Mouse (Mus musculus): ENCODE measurements at regions not wholly inside any gene's neighbourhood (a gene's known extent, or its start where the extent isn't known, plus 50 kb on each side); places are given as distances from the start of the nearest gene placed in this dataset.

DNA sequence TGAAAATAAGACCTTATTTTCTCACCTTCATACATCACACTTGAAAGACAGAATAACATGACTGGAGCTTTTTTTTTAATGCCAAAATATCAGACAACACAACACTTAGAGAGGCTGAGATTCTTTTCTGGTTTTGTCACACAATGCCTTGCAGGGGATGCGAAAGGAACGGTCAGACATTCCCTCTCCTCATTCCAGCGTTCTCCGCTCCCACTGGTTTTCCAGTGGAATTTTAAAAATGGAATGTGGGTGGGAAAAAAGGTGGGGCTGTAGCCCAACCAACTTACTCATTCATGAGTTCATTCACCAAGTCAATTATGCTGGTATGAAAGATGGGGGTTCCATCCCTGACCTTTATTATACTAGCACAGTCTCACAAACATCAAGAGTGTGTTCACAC, 169.6 kb upstream of the Erbb4 start:
- no peak overlapping the region for H3K9ac ChIP-seq (replicated peaks; ENCODE audit: low read depth, low read length)
- H3K4me2 ChIP-seq (ENCODE audit: low read length): no peak overlapping the region
- H3K4me3 ChIP-seq (replicated peaks; ENCODE audit: low read length): no peak overlapping the region
- no peaks in the 10 kb centered on the region for H3K9me3 ChIP-seq (ENCODE audit: control insufficient read depth, low read length)
- 83% methylated on average over 4 of the region's 4 CpGs for WGBS
- no peaks in the 10 kb centered on the region for H3K4me1 ChIP-seq (replicated peaks; ENCODE audit: control insufficient read depth, insufficient read depth, low read length)
- H3K36me3 ChIP-seq (ENCODE audit: control insufficient read depth, insufficient read depth): no peaks in the 10 kb centered on the region
- no peaks in the 10 kb centered on the region for H3K27me3 ChIP-seq (replicated peaks; ENCODE audit: control insufficient read depth, insufficient read depth, low read length)
- no peak overlapping the region for H3K27ac ChIP-seq (ENCODE audit: low read length)
- ATAC-seq: no peak

DNA sequence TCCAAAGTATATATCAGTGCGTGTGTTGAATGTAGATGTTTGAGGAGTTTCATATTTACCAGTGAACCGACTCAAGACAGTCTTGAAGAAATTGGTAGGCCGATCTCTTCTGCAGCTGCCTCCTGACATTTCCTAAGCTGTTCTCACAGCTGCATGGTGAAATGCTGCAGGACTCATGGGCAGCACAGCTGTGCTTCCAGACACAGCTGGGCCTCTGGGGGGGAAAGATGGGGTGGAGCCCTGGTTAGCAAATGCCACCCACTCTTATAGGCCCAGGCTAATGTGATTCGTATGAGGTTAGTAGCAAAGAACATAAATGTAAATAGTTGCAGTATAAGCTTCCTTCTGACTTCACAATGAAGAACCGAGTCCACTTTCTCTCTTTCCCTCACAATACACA, 139.8 kb upstream of the Erbb4 start:
- WGBS: 92% methylated on average over 5 of the region's 5 CpGs
- Histone ChIP-seq H3K27ac (ENCODE audit: low read length) (no peak overlapping the region), H3K36me3 (ENCODE audit: control insufficient read depth, insufficient read depth) (no peaks in the 10 kb centered on the region), H3K27me3 (replicated peaks; ENCODE audit: control insufficient read depth, insufficient read depth, low read length) (no peaks in the 10 kb centered on the region), H3K4me1 (replicated peaks; ENCODE audit: control insufficient read depth, insufficient read depth, low read length) (no peaks in the 10 kb centered on the region), H3K4me2 (ENCODE audit: low read length) (no peak overlapping the region), H3K9ac (replicated peaks; ENCODE audit: low read depth, low read length) (no peak overlapping the region), H3K4me3 (replicated peaks; ENCODE audit: low read length) (no peak overlapping the region), H3K9me3 (ENCODE audit: control insufficient read depth, low read length) (no peaks in the 10 kb centered on the region)
- ATAC-seq: no peak

DNA sequence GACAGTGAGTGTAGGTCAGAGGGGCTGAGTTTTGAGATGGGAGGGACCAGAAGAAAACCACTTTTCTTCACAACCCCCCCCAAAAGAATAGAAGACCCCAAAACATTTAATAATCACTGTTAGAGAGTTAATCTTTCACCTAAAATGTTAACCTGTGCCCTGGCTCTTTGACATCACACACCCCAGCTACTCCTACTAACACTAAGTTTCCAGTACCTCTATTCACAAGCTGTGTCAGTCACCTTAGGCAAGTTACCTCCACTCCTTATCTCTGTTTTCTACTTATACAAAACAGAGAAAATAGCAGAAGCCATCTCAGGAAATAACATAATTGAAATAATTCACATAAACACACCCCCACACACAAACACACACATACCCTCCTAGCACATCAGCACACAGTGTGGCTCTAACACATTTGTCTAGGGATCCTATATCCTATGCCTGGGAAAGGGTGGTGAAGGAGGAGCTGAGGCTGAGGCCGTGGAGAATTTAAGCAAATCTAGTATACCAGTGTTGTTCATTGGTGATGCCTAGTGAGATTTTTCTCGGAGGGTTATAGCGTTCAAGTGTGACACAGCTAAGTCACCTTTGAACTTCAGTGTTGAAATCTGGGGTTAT, 134.5 kb upstream of the Erbb4 start:
- Histone ChIP-seq H3K27ac (ENCODE audit: low read length) (no peak overlapping the region), H3K4me2 (ENCODE audit: low read length) (peak overlapping the region; percentile 73), H3K4me3 (replicated peaks; ENCODE audit: low read length) (peak overlapping the region; percentile 44), H3K36me3 (ENCODE audit: control insufficient read depth, insufficient read depth) (no peaks in the 10 kb centered on the region), H3K4me1 (replicated peaks; ENCODE audit: control insufficient read depth, insufficient read depth, low read length) (no peaks in the 10 kb centered on the region), H3K9ac (replicated peaks; ENCODE audit: low read depth, low read length) (peak overlapping the region; percentile 62), H3K9me3 (ENCODE audit: control insufficient read depth, low read length) (no peaks in the 10 kb centered on the region), H3K27me3 (replicated peaks; ENCODE audit: control insufficient read depth, insufficient read depth, low read length) (no peaks in the 10 kb centered on the region)
- no peak; the same call in 1 of the 2 replicates for ATAC-seq
- WGBS: 94% methylated on average over 3 of the region's 3 CpGs

DNA sequence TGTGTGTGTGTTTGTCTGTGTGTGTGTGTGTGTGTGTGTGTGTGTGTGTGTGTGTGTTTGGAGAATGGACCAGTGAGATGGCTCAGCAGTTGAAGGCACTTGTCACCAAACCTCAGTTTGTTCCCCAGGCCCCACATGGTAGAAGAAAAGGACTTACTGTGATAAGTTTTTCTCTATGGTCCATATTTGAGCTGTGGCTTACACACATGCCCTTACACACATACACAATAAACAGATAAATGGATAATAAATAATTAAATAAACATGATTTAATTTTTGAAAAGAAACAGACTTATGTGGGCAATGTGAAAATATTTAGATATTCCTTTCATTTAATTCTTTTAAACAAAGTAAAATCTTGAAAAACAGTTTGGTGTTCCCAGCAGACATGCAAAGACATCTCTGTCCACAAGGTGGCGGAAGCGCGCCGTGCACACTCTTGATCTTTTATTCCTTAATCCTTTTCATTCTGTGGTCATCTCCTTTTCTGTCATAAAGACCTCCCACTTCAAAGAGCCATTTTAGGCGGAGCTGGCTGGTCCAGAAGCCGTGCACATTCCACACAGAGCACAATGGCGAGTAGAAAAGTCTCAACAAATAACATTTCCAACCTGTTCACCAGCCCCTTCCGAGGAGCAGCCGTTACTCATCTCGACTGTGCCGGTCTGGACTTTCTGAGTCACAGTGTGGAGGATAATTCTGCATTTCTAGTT, 133.8 kb upstream of the Erbb4 start:
- Histone ChIP-seq H3K36me3 (ENCODE audit: control insufficient read depth, insufficient read depth) (no peaks in the 10 kb centered on the region), H3K27me3 (replicated peaks; ENCODE audit: control insufficient read depth, insufficient read depth, low read length) (no peaks in the 10 kb centered on the region), H3K4me3 (replicated peaks; ENCODE audit: low read length) (peak overlapping the region; percentile 44), H3K27ac (ENCODE audit: low read length) (no peak overlapping the region), H3K4me2 (ENCODE audit: low read length) (peak overlapping the region; percentile 73), H3K9ac (replicated peaks; ENCODE audit: low read depth, low read length) (peak overlapping the region; percentile 62), H3K9me3 (ENCODE audit: control insufficient read depth, low read length) (no peaks in the 10 kb centered on the region), H3K4me1 (replicated peaks; ENCODE audit: control insufficient read depth, insufficient read depth, low read length) (no peaks in the 10 kb centered on the region)
- peak; percentile 88 for ATAC-seq
- 2% methylated on average over 11 of the region's 11 CpGs for WGBS

DNA sequence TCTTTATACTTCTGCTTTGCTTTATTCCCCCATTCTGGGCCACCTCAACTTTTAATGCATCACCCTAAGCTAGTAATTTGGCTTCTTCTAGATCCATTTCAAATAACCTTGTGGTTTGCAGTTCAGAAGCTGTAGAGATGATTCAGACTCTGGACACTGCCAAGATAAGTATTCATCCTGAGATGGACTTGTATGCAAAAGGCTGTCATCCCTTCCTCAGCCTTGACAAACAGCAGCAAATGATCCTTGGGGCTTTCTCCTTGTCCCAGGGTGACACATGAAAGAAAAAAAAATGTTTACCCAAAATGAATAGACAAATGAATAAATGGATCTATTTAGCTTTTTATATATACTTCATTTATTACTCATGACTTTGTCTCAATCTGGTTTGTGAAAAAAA, 120.0 kb upstream of the Erbb4 start:
- no peak overlapping the region for H3K4me3 ChIP-seq (replicated peaks; ENCODE audit: low read length)
- no peak for ATAC-seq
- no peak overlapping the region for H3K27ac ChIP-seq (ENCODE audit: low read length)
- no peaks in the 10 kb centered on the region for H3K9me3 ChIP-seq (ENCODE audit: control insufficient read depth, low read length)
- no peaks in the 10 kb centered on the region for H3K36me3 ChIP-seq (ENCODE audit: control insufficient read depth, insufficient read depth)
- no peak overlapping the region for H3K4me2 ChIP-seq (ENCODE audit: low read length)
- H3K4me1 ChIP-seq (replicated peaks; ENCODE audit: control insufficient read depth, insufficient read depth, low read length): no peaks in the 10 kb centered on the region
- no peak overlapping the region for H3K9ac ChIP-seq (replicated peaks; ENCODE audit: low read depth, low read length)
- no peaks in the 10 kb centered on the region for H3K27me3 ChIP-seq (replicated peaks; ENCODE audit: control insufficient read depth, insufficient read depth, low read length)

DNA sequence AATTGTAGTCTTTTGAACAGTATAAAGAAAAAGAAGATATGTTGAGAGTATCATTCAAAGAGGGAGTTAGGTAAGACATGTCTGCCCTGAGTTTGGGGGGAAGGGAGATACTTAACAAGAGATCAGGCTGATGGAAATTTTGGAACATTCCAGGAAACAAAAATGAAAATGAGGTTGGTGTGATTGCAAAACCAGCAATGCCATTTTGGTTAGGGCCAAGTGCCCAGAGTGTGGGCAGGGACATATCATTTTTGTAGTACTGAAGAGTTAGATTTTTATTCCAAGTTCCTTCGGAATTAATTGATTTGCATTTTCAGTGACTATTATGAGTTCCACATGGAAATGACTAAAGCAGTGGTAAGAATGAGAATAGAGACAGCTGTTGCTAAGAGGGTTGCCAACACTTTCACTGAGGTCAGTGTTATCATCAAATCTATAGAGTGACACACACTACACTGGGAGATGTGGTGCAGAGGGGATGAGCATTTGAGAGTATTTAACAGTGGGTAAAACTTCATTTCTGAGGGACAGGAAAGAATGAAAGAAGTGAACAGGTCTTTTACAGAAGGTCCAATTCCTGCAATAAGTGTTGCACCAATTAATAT, 105.1 kb upstream of the Erbb4 start:
- Histone ChIP-seq H3K9ac (replicated peaks; ENCODE audit: low read depth, low read length) (no peak overlapping the region), H3K4me3 (replicated peaks; ENCODE audit: low read length) (no peak overlapping the region), H3K27ac (ENCODE audit: low read length) (no peak overlapping the region), H3K27me3 (replicated peaks; ENCODE audit: control insufficient read depth, insufficient read depth, low read length) (no peaks in the 10 kb centered on the region), H3K9me3 (ENCODE audit: control insufficient read depth, low read length) (no peaks in the 10 kb centered on the region), H3K36me3 (ENCODE audit: control insufficient read depth, insufficient read depth) (no peaks in the 10 kb centered on the region), H3K4me2 (ENCODE audit: low read length) (no peak overlapping the region), H3K4me1 (replicated peaks; ENCODE audit: control insufficient read depth, insufficient read depth, low read length) (no peaks in the 10 kb centered on the region)
- ATAC-seq: no peak
- 84% methylated on average over 1 of the region's 1 CpGs for WGBS

DNA sequence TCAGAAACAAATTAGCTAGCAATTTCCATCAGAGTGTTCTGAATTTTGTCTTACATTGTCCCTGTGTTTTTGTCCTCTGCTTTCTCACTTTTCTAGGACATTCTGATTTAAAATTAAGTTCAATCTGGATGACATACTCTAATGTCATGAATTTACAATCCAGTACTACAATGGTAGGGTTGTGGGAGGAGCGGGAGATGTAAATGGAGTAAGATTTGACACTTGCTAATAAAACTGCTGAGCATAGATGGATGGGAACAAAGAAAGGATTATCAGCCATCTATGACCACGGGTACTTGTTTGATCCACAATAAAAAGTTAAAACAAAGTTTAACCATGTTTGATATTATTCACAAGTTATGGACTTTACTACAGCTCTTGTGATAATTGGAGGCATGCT, 94.9 kb upstream of the Erbb4 start:
- H3K4me2 ChIP-seq (ENCODE audit: low read length): no peak overlapping the region
- 59% methylated on average over 2 of the region's 2 CpGs for WGBS
- 0 out of 2 replicates have a peak, but pooled peaks have one; percentile 54 for ATAC-seq
- H3K4me1 ChIP-seq (replicated peaks; ENCODE audit: control insufficient read depth, insufficient read depth, low read length): no peaks in the 10 kb centered on the region
- H3K27ac ChIP-seq (ENCODE audit: low read length): no peak overlapping the region
- no peak overlapping the region for H3K4me3 ChIP-seq (replicated peaks; ENCODE audit: low read length)
- H3K9me3 ChIP-seq (ENCODE audit: control insufficient read depth, low read length): no peaks in the 10 kb centered on the region
- no peaks in the 10 kb centered on the region for H3K27me3 ChIP-seq (replicated peaks; ENCODE audit: control insufficient read depth, insufficient read depth, low read length)
- no peak overlapping the region for H3K9ac ChIP-seq (replicated peaks; ENCODE audit: low read depth, low read length)
- H3K36me3 ChIP-seq (ENCODE audit: control insufficient read depth, insufficient read depth): no peaks in the 10 kb centered on the region

DNA sequence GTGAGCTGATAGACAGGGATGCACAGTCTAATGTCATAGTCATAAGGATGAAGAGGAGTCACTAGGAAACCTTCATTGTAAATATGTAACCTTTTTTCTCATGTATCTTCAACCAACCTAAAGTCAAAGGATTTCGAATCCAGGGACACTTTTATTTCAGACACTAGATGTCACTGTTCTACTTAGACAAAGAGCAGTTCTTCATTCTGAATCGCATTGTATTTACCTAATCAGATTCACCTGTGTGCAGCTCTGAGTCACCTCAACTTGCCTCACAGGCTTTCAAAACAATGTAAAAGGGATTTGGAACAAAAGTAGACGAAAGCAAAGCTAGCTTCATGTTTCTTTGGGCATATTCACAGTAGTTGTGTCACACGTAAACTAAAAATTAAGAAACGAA, 57.3 kb upstream of the Erbb4 start:
- no peaks in the 10 kb centered on the region for H3K27me3 ChIP-seq (replicated peaks; ENCODE audit: control insufficient read depth, insufficient read depth, low read length)
- H3K4me2 ChIP-seq (ENCODE audit: low read length): no peak overlapping the region
- no peaks in the 10 kb centered on the region for H3K4me1 ChIP-seq (replicated peaks; ENCODE audit: control insufficient read depth, insufficient read depth, low read length)
- WGBS: 57% methylated on average over 5 of the region's 5 CpGs
- H3K4me3 ChIP-seq (replicated peaks; ENCODE audit: low read length): no peak overlapping the region
- no peaks in the 10 kb centered on the region for H3K36me3 ChIP-seq (ENCODE audit: control insufficient read depth, insufficient read depth)
- H3K9ac ChIP-seq (replicated peaks; ENCODE audit: low read depth, low read length): no peak overlapping the region
- ATAC-seq: no peak
- H3K27ac ChIP-seq (ENCODE audit: low read length): no peak overlapping the region
- H3K9me3 ChIP-seq (ENCODE audit: control insufficient read depth, low read length): no peaks in the 10 kb centered on the region

All from forebrain, embryonic 16.5 days (tissue).